Mouse (Mus musculus) lung, embryonic 15.5 days (tissue): ENCODE results near the gene Kras. TPM values are rescaled to one million over a fixed set of nuclear protein-coding genes. Genes with fewer than 3 reads are reported as not detected.

Experiments
- ATAC-seq: fragments of 200-750 bp; cut with Nextera tagmentation; 2 replicates; pipeline ENCODE4 v1.8.0; 2017; ENCODE audit warnings: moderate number of reproducible peaks, borderline replicate concordance; ENCODE audit not compliant: low FRiP score, low TSS enrichment; ENCODE audit errors: extremely low read depth
- H3K27ac ChIP-seq: fragments of 300-500 bp; sonication (generic); 2 replicates; pipeline ENCODE4 v1.5.1; 2015; ENCODE audit warnings: moderate library complexity, mild to moderate bottlenecking, inconsistent platforms
- H3K27me3 ChIP-seq: fragments of 300-500 bp; sonication (generic); 2 replicates; pipeline ENCODE4 v1.6.1; 2015; ENCODE audit warnings: inconsistent platforms
- H3K36me3 ChIP-seq: fragments of 300-500 bp; sonication (generic); 2 replicates; pipeline ENCODE4 v1.6.1; 2015; ENCODE audit warnings: inconsistent platforms
- H3K4me1 ChIP-seq: fragments of 300-500 bp; sonication (generic); 2 replicates; pipeline ENCODE4 v1.6.1; 2015; ENCODE audit warnings: inconsistent platforms
- H3K4me2 ChIP-seq: fragments of 300-500 bp; sonication (generic); 2 replicates; pipeline ENCODE4 v1.6.1; 2015; ENCODE audit warnings: inconsistent platforms, mild to moderate bottlenecking, moderate library complexity
- H3K4me3 ChIP-seq: fragments of 300-500 bp; sonication (generic); 2 replicates; pipeline ENCODE4 v1.5.1; 2015; ENCODE audit warnings: mild to moderate bottlenecking, inconsistent platforms
- H3K9ac ChIP-seq: fragments of 300-500 bp; sonication (generic); 2 replicates; pipeline ENCODE4 v1.6.1; 2015; ENCODE audit warnings: inconsistent platforms
- H3K9me3 ChIP-seq: fragments of 300-500 bp; sonication (generic); 2 replicates; pipeline ENCODE4 v1.6.1; 2016; ENCODE audit warnings: inconsistent platforms
- WGBS: fragments of 180-500 bp; shearing (Covaris S2); methylation state at CpG from one replicate; pipeline ENCODE4 v1.1.7; 2015; 5-methylcytosine and 5-hydroxymethylcytosine counted together
- polyA plus RNA-seq: library from polyadenylated mRNA; unstranded; fragments of >200 nt; fragmentation: Nextera tagmentation; extraction: Ambion mirVana; gene quantifications from 2 replicates; pipeline ENCODE4 v1.2.1, GENCODE M21; 2015

The Kras gene
- polyA plus RNA-seq, 1 experiment from 2014 or later: 99.5 TPM

- no peak overlapping the region for H3K9ac ChIP-seq
- 68% methylated on average over 10 of the region's 10 CpGs for WGBS
- H3K4me3 ChIP-seq: no peak overlapping the region
- H3K27me3 ChIP-seq: no peaks in the 10 kb centered on the region
- H3K36me3 ChIP-seq: no peaks in the 10 kb centered on the region
- ATAC-seq: no peak
- H3K27ac ChIP-seq: no peak overlapping the region
- no peaks in the 10 kb centered on the region for H3K9me3 ChIP-seq
- peaks cover 19% of the 10 kb centered on the region for H3K4me1 ChIP-seq
- no peak overlapping the region for H3K4me2 ChIP-seq
Observed at GRCm38 (mm10) chr6:145176474-145176873, 73.6 kb downstream of the Kras start.

- Histone ChIP-seq H3K9me3 (no peaks in the 10 kb centered on the region), H3K4me2 (peak overlapping the region; percentile 22; the same call in 1 of the 2 replicates), H3K4me1 (peaks cover 19% of the 10 kb centered on the region), H3K4me3 (no peak overlapping the region), H3K9ac (no peak overlapping the region), H3K36me3 (no peaks in the 10 kb centered on the region), H3K27ac (no peak overlapping the region), H3K27me3 (no peaks in the 10 kb centered on the region)
- 35% methylated on average over 9 of the region's 9 CpGs for WGBS
- ATAC-seq: no peak
Observed at GRCm38 (mm10) chr6:145175571-145175981, 74.5 kb downstream of the Kras start.

GRCm38 (mm10) chr6:145173781-145174191 is 76.3 kb downstream of the Kras start:
- WGBS: 12% methylated on average over 11 of the region's 11 CpGs
- Histone ChIP-seq H3K9ac (no peak overlapping the region), H3K27me3 (no peaks in the 10 kb centered on the region), H3K9me3 (no peaks in the 10 kb centered on the region), H3K4me2 (peak overlapping the region; percentile 30; the same call in 1 of the 2 replicates), H3K4me1 (peaks cover 19% of the 10 kb centered on the region), H3K36me3 (no peaks in the 10 kb centered on the region), H3K4me3 (no peak overlapping the region), H3K27ac (no peak overlapping the region)
- peak; percentile 75 for ATAC-seq

GRCm38 (mm10) chr6:145171892-145172606 is 78.0 kb downstream of the Kras start:
- 48% methylated on average over 14 of the region's 14 CpGs for WGBS
- Histone ChIP-seq H3K4me2 (no peak overlapping the region), H3K27me3 (no peaks in the 10 kb centered on the region), H3K9ac (no peak overlapping the region), H3K36me3 (no peaks in the 10 kb centered on the region), H3K4me3 (no peak overlapping the region), H3K4me1 (peaks cover 19% of the 10 kb centered on the region), H3K27ac (no peak overlapping the region), H3K9me3 (no peaks in the 10 kb centered on the region)
- no peak for ATAC-seq

Other genes with a start within 250 kb of the Kras start
- gene Bcat1, start 174.1 kb downstream of the Kras start, polyA plus RNA-seq: 7.5 and 7.9 TPM in 2 replicates
- gene Lrmp, start 134.6 kb downstream of the Kras start, polyA plus RNA-seq: 3.9 and 6.6 TPM in 2 replicates
- gene Casc1, start 39.2 kb downstream of the Kras start, polyA plus RNA-seq: 0.79 and 1.3 TPM in 2 replicates
- 26.5 and 26.7 TPM in 2 replicates for gene Etfrf1, start 39.1 kb downstream of the Kras start, polyA plus RNA-seq